Mouse (Mus musculus) activated CD4-positive, CD25-positive, alpha-beta regulatory T cell, adult 4 months (primary cell): Measurements from ENCODE around the gene Mapk12. TPM values are rescaled to one million over a fixed set of nuclear protein-coding genes. Genes with fewer than 3 reads are reported as not detected.

Experiments used
- ATAC-seq: one replicate; pipeline ENCODE4 v1.8.0; 2017
- polyA plus RNA-seq, 2 experiments: library from polyadenylated mRNA; unstranded; fragments of 100-300 nt; shearing (Covaris generic); gene quantifications; one replicate each; pipeline ENCODE4 v1.2.1; 2017

Mapk12 gene
- 1 to 10 TPM; 1.1 to 2.1 TPM for polyA plus RNA-seq

GRCm38 (mm10) chr15:89140659-89141252, at the start of gene Mapk12:
Gene Mapk12, minus strand, starts transcription at chr15:89140703.
- ATAC-seq, result peak; percentile 25

DNA sequence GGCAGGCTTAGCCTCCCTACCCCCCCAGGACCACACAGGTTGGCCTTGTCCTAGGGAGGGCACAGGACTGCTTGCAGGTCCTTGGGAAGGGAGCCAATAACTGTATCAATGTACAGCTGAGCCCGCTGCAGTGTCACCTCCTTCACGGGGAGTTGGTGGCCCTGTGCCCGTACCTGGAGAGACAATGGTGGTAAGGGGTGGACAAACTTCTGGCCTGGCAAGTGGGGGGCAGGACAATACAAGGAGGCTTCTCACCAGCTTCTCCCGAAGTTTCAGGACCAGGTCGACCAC, 44.4 kb upstream of the Mapk12 start:
- no peak for ATAC-seq

DNA sequence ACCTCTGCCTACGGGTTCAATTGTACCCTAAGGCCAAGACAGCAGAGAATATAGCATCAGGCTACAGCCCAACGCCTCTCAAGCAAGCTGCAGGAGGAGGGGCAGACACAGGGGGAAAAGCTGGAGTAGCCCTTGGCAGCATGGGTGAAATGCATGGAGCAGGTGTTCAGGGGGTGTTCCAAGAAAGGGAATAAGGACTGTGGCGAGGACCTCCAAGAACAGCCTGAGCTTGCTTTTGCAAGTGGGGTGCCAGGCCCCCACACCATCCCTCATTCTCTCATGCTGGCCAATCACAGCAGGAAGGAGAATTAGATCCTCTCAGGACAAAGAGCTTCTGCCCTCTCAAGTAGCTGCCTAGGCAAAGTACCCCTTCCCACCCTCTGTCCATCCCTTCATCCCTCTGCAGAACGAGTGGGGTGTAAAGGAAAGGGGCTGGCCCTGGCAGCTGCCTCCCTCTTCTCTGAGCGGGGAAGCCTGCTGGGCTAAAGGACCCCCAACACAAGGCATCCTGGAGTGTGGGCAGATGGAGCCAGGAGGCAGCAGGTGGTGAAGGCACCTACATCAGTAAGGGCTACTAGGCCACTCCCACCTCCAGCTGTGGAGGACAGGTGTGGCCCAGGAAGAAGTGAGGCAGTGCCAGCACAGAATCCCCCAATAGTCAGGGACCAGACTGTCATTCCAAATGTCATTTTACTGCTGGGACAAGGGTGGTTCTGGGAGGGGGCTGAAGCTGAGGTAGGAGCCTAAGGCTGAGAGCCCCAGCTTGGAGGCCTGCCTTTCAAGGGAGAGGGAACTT, 43.8 kb upstream of the Mapk12 start:
- no peak for ATAC-seq

DNA sequence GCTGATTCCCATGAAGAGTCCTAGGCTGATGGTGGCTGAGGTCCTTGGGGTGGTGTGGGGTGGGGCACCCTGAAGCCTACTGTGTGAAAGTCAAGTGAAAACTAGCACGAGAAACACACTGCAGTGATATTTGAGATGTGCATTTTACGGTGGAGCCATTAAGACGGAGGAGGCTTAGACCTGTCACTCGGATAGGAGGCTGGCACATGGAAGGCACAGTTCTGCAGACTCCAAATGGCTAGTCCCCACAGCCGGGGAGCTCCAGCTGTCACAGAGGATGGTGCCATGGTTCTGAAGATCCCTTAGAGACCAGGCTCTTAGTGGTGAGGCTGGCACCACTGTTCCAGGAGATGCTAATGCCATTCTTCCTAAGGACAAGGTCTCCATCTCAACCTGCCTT, 42.3 kb upstream of the Mapk12 start:
- no peak for ATAC-seq

- ATAC-seq, result no peak
Measured at GRCm38 (mm10) chr15:89182328-89182741, 41.8 kb upstream of the Mapk12 start.

- ATAC-seq, result no peak
Measured at GRCm38 (mm10) chr15:89181561-89182270, 41.2 kb upstream of the Mapk12 start.

- ATAC-seq, result no peak
Measured at GRCm38 (mm10) chr15:89180571-89181229, 40.2 kb upstream of the Mapk12 start, which contains the start of gene Plxnb2. Gene Plxnb2, minus strand, starts transcription at chr15:89180788.

DNA sequence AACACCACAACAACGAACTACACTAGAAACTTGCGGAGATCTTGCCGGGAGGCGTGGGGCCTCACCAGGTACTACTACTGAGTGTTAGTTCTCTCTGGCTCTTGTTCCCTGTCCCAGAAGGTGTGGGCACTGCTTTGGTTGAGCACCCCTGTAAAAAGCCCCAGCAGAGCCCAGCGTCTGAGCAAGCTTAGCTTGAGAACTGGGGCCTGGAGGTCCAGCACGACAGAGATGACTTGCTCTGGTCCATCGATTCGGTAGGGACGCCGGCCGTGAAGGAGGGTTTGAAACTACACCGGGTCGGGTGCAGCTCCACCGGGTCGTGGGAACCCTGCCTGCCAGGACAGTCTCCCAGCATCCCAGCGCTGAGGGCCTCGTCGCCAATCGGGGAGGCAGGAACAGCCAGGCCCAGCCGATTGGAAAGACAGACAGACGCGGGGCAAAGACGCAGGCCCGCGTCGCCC, 39.6 kb upstream of the Mapk12 start:
- no peak for ATAC-seq

GRCm38 (mm10) chr15:89179630-89179964, 39.1 kb upstream of the Mapk12 start:
- ATAC-seq, result no peak

DNA sequence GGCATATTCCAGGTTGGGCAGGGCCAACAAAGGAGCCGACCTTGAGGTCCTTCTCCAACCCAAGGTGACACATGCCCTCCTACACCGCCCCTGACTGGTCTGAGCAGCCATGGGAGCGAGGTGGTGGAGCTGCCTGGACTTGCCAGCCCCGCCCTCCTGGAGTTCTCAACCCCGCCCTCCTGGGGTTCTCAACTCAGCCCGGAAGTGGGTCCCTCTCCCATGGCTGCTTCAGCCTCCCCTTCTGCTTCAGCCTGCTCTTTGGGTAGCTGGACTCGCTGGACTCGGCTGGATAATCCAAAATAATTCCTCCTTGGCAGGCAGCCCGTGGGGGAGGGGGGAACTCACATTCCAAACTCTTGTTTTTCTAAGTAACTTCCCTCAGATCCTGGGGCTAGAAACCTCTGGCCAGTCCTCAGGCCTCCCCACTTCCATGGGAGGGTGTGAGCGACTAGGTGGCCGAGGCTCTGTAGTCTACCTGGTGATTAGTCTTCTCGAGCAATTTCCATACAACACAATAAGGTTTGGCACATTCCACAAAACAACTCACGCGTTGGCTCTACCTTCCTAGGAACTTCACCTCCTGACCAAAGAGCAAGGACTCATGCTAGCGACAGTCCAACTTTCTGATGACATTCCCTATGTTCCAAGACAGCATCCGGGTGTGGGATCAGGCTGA, 38.6 kb upstream of the Mapk12 start:
- ATAC-seq, result no peak

DNA sequence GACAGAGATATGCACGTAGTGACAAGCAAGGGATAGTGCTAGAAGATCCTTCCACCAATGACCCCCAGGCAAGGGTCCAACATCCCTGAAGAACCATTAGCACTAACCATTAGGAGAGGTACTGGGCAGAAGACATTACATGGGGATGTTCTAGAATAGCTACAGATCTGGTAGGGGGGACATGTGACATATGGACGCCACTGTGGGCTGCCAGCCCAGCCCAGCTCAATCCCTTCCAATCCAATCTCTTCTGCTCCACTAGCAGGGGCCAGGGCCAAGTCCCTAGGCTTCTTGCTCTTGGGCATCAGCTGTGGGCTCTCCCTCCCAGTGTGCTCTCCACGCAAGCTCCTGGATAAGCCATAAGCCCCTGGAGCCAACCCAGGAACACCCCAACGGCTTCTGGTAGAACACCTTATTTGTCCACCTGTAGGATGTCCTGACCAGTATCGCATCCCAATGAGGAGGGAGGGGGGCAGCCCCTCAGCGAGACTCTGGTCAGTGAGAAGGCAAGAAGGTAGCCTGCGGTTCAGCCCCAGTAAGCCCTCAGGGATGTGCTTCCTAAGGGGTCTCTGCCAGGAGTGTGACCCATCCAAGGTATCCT, 37.9 kb upstream of the Mapk12 start:
- ATAC-seq, result no peak

- no peak for ATAC-seq
Measured at GRCm38 (mm10) chr15:89177576-89178259, 37.2 kb upstream of the Mapk12 start.

- no peak for ATAC-seq
Measured at GRCm38 (mm10) chr15:89177121-89177520, 36.6 kb upstream of the Mapk12 start.

DNA sequence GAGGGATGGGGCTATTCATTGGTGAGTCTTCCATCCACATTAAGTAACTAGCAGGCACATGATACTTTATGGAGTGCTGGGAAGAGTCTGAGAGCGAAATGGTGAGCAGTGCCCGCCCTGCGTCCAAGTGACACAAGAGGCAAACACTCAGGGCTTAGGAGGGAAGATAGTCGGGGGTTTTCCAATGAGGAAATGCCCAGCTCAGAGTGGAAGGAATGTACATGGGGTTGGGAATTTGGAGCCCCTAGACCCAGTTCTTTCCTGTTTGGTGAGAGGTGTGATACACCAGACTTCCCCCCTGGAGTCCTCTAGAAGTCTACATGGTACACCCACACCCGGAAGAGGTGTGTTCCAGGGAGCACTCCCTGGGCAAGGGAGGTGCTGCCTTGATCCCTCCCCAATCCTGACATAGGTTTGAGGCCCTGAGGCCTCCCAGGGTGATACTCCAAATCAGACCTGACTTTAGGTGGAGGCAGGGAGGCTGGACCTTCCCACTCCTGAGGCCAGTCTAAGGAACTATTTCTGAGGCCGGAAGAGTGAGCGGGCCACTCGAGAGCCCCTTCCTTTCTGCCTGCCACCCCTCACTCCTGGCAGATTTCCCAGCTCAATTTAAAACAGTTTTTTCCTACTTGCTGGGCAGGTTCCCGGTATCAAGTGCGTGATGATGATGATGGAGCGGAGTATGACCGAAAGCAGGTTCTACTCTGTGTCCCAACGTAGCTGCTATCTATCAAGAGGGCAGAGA, 35.1 kb upstream of the Mapk12 start:
- no peak for ATAC-seq

- no peak for ATAC-seq
Measured at GRCm38 (mm10) chr15:89174889-89175339, 34.4 kb upstream of the Mapk12 start.

DNA sequence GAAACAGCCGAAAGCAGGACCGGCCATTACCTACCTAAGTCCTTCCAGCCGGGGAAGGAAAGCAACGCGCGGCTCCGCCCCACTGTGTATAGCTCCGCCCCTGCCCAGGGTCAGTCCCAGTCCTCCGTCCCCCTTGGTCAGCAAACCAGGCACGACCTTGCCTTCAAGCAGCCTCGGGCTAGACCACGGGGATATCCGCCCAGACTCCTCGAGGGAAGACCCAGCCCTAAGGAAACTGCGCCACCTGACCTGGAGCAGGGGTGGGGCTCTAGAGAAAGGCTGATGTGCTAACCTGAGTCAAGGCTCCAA, 33.4 kb upstream of the Mapk12 start:
- ATAC-seq, result no peak

DNA sequence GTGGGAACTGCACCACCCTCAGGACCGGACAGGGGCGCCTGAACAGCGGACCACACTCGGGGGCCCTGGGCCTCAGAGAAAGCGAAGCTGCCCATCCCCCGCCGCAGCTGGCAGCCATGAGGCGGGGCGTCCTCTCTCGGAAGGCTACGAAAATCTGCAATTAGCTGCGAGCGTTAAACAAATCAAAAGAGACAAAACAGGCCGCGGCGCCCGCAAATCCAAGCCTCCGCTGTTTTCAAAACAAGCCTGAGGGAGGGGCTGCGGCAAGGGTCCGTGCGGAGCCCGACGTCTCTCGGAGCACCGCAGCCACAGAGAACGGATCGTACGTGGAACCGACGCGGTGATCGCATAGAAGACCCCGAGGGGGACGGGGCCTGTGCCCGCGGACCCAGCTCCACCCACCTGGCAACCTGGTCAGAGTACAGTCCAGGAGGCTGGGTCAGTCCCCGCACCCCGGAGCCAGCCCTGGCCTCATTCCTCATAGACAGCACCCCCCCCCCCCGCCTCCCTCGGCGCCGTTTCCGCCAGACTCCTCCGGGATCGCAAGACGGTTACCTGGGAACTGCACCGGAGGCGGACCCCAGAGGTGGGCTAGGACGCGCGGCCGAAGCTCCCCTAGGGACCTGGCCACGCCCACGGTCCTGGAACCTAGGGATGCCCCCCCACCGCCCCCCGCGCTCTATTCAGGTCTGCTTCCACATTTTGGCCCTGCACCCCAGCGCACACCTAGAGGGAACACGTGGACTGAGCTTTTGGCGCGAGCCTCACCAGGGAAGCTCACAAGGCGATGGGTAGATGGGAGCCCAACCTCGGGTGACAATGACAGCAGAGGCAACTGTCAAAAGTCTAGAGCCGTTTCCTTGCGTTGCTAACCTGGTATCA, 32.8 kb upstream of the Mapk12 start:
- no peak for ATAC-seq

DNA sequence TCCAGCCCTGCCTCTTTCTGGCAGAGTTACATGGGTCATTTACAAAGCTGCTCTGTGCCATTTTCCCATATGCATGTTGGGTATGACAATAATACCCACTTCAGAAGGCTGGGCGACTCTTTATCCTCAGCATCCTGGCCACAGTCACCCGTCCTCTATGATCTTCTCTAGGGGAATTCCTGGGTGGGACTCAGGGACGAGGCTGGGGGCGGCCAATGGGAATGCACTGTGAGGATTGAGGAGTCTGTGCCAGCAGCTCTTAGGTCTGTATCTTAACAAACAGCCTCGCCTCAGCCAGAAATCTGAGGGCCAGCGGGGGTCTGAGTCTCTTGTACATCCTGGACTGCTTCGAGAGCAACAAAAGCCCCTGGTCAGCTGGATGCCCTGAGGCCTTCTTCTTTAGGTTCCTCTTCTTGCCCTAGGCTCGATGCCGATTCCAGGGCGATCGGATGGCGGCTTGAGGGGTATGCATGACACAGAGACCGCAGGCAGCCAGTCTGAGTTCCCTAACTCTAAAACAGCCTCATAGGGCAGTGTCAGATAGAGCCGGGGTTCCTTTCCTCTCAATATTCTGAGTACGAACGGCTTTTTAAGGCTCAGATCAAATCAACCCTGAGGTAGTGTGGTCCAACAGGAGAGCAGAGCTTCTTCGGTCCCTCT, 31.9 kb upstream of the Mapk12 start:
- ATAC-seq, result no peak

GRCm38 (mm10) chr15:89171526-89172051, 31.1 kb upstream of the Mapk12 start:
- no peak for ATAC-seq
